Mouse (Mus musculus): ENCODE results near the gene Slit3. TPM values are rescaled to one million over a fixed set of nuclear protein-coding genes. Genes with fewer than 3 reads are reported as not detected.
A peak's percentile ranks its signal among the peaks of the same experiment; 100 is the strongest.

Slit3 gene
- polyA plus RNA-seq, 2 experiments: 32.9 to 33.0 TPM

- no peaks in the 10 kb centered on the region for H3K9me3 ChIP-seq (ENCODE audit: control insufficient read depth, low read length)
- H3K4me3 ChIP-seq (replicated peaks; ENCODE audit: low read length): no peak overlapping the region
- no peaks in the 10 kb centered on the region for H3K36me3 ChIP-seq (ENCODE audit: control insufficient read depth, insufficient read depth, low read length)
- no peak overlapping the region for H3K4me2 ChIP-seq (replicated peaks; ENCODE audit: low read depth, low read length, severe bottlenecking)
- no peak overlapping the region for H3K27ac ChIP-seq (replicated peaks; ENCODE audit: low read depth, low read length)
- H3K27me3 ChIP-seq (ENCODE audit: control insufficient read depth, insufficient read depth, low read length): no peaks in the 10 kb centered on the region
- 80% methylated on average over 2 of the region's 2 CpGs for WGBS
- DNase-seq (ENCODE audit: low spot score) (no peak), ATAC-seq (ENCODE audit: low FRiP score, low read depth) (no peak)
- H3K9ac ChIP-seq (ENCODE audit: low read depth, low read length, severe bottlenecking): no peak overlapping the region
- no peak for TF ChIP-seq POLR2A (IDR thresholded peaks at IDR 0.05; ENCODE audit: borderline replicate concordance, extremely low read depth, insufficient read depth, insufficient read length)
- peaks cover 37% of the 10 kb centered on the region for H3K4me1 ChIP-seq (ENCODE audit: control insufficient read depth, insufficient read depth, low read length)
Measured at GRCm38 (mm10) chr11:35152875-35153274, 31.9 kb downstream of the Slit3 start.

- Histone ChIP-seq H3K36me3 (ENCODE audit: control insufficient read depth, insufficient read depth, low read length) (no peaks in the 10 kb centered on the region), H3K4me1 (ENCODE audit: control insufficient read depth, insufficient read depth, low read length) (peaks cover 37% of the 10 kb centered on the region), H3K9ac (ENCODE audit: low read depth, low read length, severe bottlenecking) (no peak overlapping the region), H3K4me2 (replicated peaks; ENCODE audit: low read depth, low read length, severe bottlenecking) (no peak overlapping the region), H3K9me3 (ENCODE audit: control insufficient read depth, low read length) (no peaks in the 10 kb centered on the region), H3K27me3 (ENCODE audit: control insufficient read depth, insufficient read depth, low read length) (no peaks in the 10 kb centered on the region), H3K4me3 (replicated peaks; ENCODE audit: low read length) (no peak overlapping the region), H3K27ac (replicated peaks; ENCODE audit: low read depth, low read length) (0 out of 2 replicates have a peak overlapping the region, but pooled peaks have one; percentile 13)
- 40% methylated on average over 5 of the region's 5 CpGs for WGBS
- TF ChIP-seq POLR2A (IDR thresholded peaks at IDR 0.05; ENCODE audit: borderline replicate concordance, extremely low read depth, insufficient read depth, insufficient read length): no peak
- no peak for ATAC-seq (ENCODE audit: low FRiP score, low read depth)
- no peak for DNase-seq (ENCODE audit: low spot score)
Measured at GRCm38 (mm10) chr11:35154449-35154848, 33.4 kb downstream of the Slit3 start.

GRCm38 (mm10) chr11:35155281-35155680 is 34.3 kb downstream of the Slit3 start:
- no peak for DNase-seq (ENCODE audit: low spot score)
- H3K9me3 ChIP-seq (ENCODE audit: control insufficient read depth, low read length): no peaks in the 10 kb centered on the region
- TF ChIP-seq POLR2A (IDR thresholded peaks at IDR 0.05; ENCODE audit: borderline replicate concordance, extremely low read depth, insufficient read depth, insufficient read length): no peak
- peaks cover 37% of the 10 kb centered on the region for H3K4me1 ChIP-seq (ENCODE audit: control insufficient read depth, insufficient read depth, low read length)
- H3K4me2 ChIP-seq (replicated peaks; ENCODE audit: low read depth, low read length, severe bottlenecking): no peak overlapping the region
- H3K9ac ChIP-seq (ENCODE audit: low read depth, low read length, severe bottlenecking): no peak overlapping the region
- WGBS: 72% methylated on average over 7 of the region's 7 CpGs
- no peaks in the 10 kb centered on the region for H3K36me3 ChIP-seq (ENCODE audit: control insufficient read depth, insufficient read depth, low read length)
- H3K4me3 ChIP-seq (replicated peaks; ENCODE audit: low read length): no peak overlapping the region
- no peak for ATAC-seq (ENCODE audit: low FRiP score, low read depth)
- H3K27me3 ChIP-seq (ENCODE audit: control insufficient read depth, insufficient read depth, low read length): no peaks in the 10 kb centered on the region
- no peak overlapping the region for H3K27ac ChIP-seq (replicated peaks; ENCODE audit: low read depth, low read length)

- H3K4me3 ChIP-seq (replicated peaks; ENCODE audit: low read length): no peak overlapping the region
- H3K27ac ChIP-seq (replicated peaks; ENCODE audit: low read depth, low read length): no peak overlapping the region
- H3K9ac ChIP-seq (ENCODE audit: low read depth, low read length, severe bottlenecking): no peak overlapping the region
- no peaks in the 10 kb centered on the region for H3K36me3 ChIP-seq (ENCODE audit: control insufficient read depth, insufficient read depth, low read length)
- no peak for TF ChIP-seq POLR2A (IDR thresholded peaks at IDR 0.05; ENCODE audit: borderline replicate concordance, extremely low read depth, insufficient read depth, insufficient read length)
- DNase-seq (ENCODE audit: low spot score) (no peak), ATAC-seq (ENCODE audit: low FRiP score, low read depth) (no peak)
- 45% methylated on average over 5 of the region's 5 CpGs for WGBS
- H3K27me3 ChIP-seq (ENCODE audit: control insufficient read depth, insufficient read depth, low read length): no peaks in the 10 kb centered on the region
- peaks cover 32% of the 10 kb centered on the region for H3K4me1 ChIP-seq (ENCODE audit: control insufficient read depth, insufficient read depth, low read length)
- no peak overlapping the region for H3K4me2 ChIP-seq (replicated peaks; ENCODE audit: low read depth, low read length, severe bottlenecking)
- no peaks in the 10 kb centered on the region for H3K9me3 ChIP-seq (ENCODE audit: control insufficient read depth, low read length)
Measured at GRCm38 (mm10) chr11:35156676-35157075, 35.7 kb downstream of the Slit3 start.

- 85% methylated on average over 4 of the region's 4 CpGs for WGBS
- no peak for DNase-seq (ENCODE audit: low spot score)
- H3K4me1 ChIP-seq (ENCODE audit: control insufficient read depth, insufficient read depth, low read length): peaks cover 13% of the 10 kb centered on the region
Measured at GRCm38 (mm10) chr11:35160682-35161211, 39.7 kb downstream of the Slit3 start.

GRCm38 (mm10) chr11:35163396-35163795 is 42.4 kb downstream of the Slit3 start:
- H3K4me3 ChIP-seq (replicated peaks; ENCODE audit: low read length): no peak overlapping the region
- WGBS: 88% methylated on average over 3 of the region's 3 CpGs

More at GRCm38 (mm10) chr11:35160682-35161211, 39.7 kb downstream of the Slit3 start:
- no peak for ATAC-seq (ENCODE audit: low FRiP score, low read depth)
- no peak overlapping the region for H3K4me2 ChIP-seq (replicated peaks; ENCODE audit: low read depth, low read length, severe bottlenecking)
- no peaks in the 10 kb centered on the region for H3K36me3 ChIP-seq (ENCODE audit: control insufficient read depth, insufficient read depth, low read length)
- H3K27ac ChIP-seq (replicated peaks; ENCODE audit: low read depth, low read length): no peak overlapping the region
- H3K9me3 ChIP-seq (ENCODE audit: control insufficient read depth, low read length): no peaks in the 10 kb centered on the region
- H3K9ac ChIP-seq (ENCODE audit: low read depth, low read length, severe bottlenecking): no peak overlapping the region
- no peak overlapping the region for H3K4me3 ChIP-seq (replicated peaks; ENCODE audit: low read length)
- H3K27me3 ChIP-seq (ENCODE audit: control insufficient read depth, insufficient read depth, low read length): no peaks in the 10 kb centered on the region
- no peak for TF ChIP-seq POLR2A (IDR thresholded peaks at IDR 0.05; ENCODE audit: borderline replicate concordance, extremely low read depth, insufficient read depth, insufficient read length)

More at GRCm38 (mm10) chr11:35163396-35163795, 42.4 kb downstream of the Slit3 start:
- no peak for TF ChIP-seq POLR2A (IDR thresholded peaks at IDR 0.05; ENCODE audit: borderline replicate concordance, extremely low read depth, insufficient read depth, insufficient read length)
- Histone ChIP-seq H3K9ac (ENCODE audit: low read depth, low read length, severe bottlenecking) (no peak overlapping the region), H3K4me2 (replicated peaks; ENCODE audit: low read depth, low read length, severe bottlenecking) (no peak overlapping the region), H3K27ac (replicated peaks; ENCODE audit: low read depth, low read length) (no peak overlapping the region), H3K4me1 (ENCODE audit: control insufficient read depth, insufficient read depth, low read length) (peaks cover 11% of the 10 kb centered on the region), H3K9me3 (ENCODE audit: control insufficient read depth, low read length) (no peaks in the 10 kb centered on the region), H3K27me3 (ENCODE audit: control insufficient read depth, insufficient read depth, low read length) (no peaks in the 10 kb centered on the region), H3K36me3 (ENCODE audit: control insufficient read depth, insufficient read depth, low read length) (no peaks in the 10 kb centered on the region)
- ATAC-seq (ENCODE audit: low FRiP score, low read depth) (no peak), DNase-seq (ENCODE audit: low spot score) (no peak)

Measured in limb, embryonic 14.5 days (tissue).